Mouse (Mus musculus) forebrain, embryonic 13.5 days (tissue): ENCODE measurements around the gene Ncapd3. TPM values are rescaled to one million over a fixed set of nuclear protein-coding genes. Genes with fewer than 3 reads are reported as not detected.

ENCODE experiments used
- ATAC-seq: fragments of 200-750 bp; cut with Nextera tagmentation; 2 replicates; pipeline ENCODE4 v1.8.0; 2017
- H3K27ac ChIP-seq: fragments of 300-500 bp; sonication (generic); 2 replicates; pipeline ENCODE4 v1.5.1; 2015; ENCODE audit warnings: inconsistent platforms, mild to moderate bottlenecking, moderate library complexity
- H3K27me3 ChIP-seq: fragments of 300-500 bp; sonication (generic); 2 replicates; pipeline ENCODE4 v1.6.1; 2015; ENCODE audit warnings: mild to moderate bottlenecking, inconsistent platforms
- H3K36me3 ChIP-seq: fragments of 300-500 bp; sonication (generic); 2 replicates; pipeline ENCODE4 v1.6.1; 2015; ENCODE audit warnings: mild to moderate bottlenecking, inconsistent platforms; ENCODE audit not compliant: poor library complexity, severe bottlenecking
- H3K4me1 ChIP-seq: fragments of 300-500 bp; sonication (generic); 2 replicates; pipeline ENCODE4 v1.6.1; 2015; ENCODE audit warnings: inconsistent platforms
- H3K4me2 ChIP-seq: fragments of 300-500 bp; sonication (generic); 2 replicates; pipeline ENCODE4 v1.6.1; 2015; ENCODE audit warnings: inconsistent platforms, mild to moderate bottlenecking, moderate library complexity
- H3K4me3 ChIP-seq: fragments of 300-500 bp; sonication (generic); 2 replicates; pipeline ENCODE4 v1.5.1; 2015; ENCODE audit warnings: mild to moderate bottlenecking, inconsistent platforms
- H3K9ac ChIP-seq: fragments of 300-500 bp; sonication (generic); 2 replicates; pipeline ENCODE4 v1.6.1; 2015; ENCODE audit warnings: mild to moderate bottlenecking, inconsistent platforms
- H3K9me3 ChIP-seq: fragments of 300-500 bp; sonication (generic); replicated peaks from 2 replicates; pipeline ENCODE4 v1.6.1; 2016; ENCODE audit warnings: inconsistent platforms
- WGBS: fragments of 180-500 bp; shearing (Covaris S2); methylation state at CpG from one replicate; pipeline ENCODE4 v1.1.7; 2015; 5-methylcytosine and 5-hydroxymethylcytosine counted together
- polyA plus RNA-seq: library from polyadenylated mRNA; unstranded; fragments of >200 nt; fragmentation: Nextera tagmentation; extraction: Ambion mirVana; gene quantifications from 2 replicates; pipeline ENCODE4 v1.2.1, GENCODE M21; 2015

Ncapd3 gene
- polyA plus RNA-seq = 26.5 and 30.7 TPM in 2 replicates

- H3K27me3 ChIP-seq = no peaks in the 10 kb centered on the region
- peak; percentile 95 for ATAC-seq
- WGBS = under 1% methylated on average over 67 of the region's 80 CpGs
- H3K9me3 ChIP-seq = no peaks in the 10 kb centered on the region
- H3K27ac ChIP-seq = peak within 1 kb of the TSS; percentile 92
- peak within 1 kb of the TSS; percentile 97 for H3K9ac ChIP-seq
- H3K4me3 ChIP-seq = peak within 1 kb of the TSS; percentile 97
- H3K36me3 ChIP-seq = peaks cover 3% of the 10 kb centered on the region; the same call in 1 of the 2 replicates
- H3K4me1 ChIP-seq = peaks cover 50% of the 10 kb centered on the region
- H3K4me2 ChIP-seq = peak within 1 kb of the TSS; percentile 76
Measured at GRCm38 (mm10) chr9:27029828-27030762, at the start of gene Ncapd3, which contains the start of gene Vps26b. TSS of gene Ncapd3 (plus strand) at chr9:27030175. TSS of gene Vps26b (minus strand) at chr9:27030065.

DNA sequence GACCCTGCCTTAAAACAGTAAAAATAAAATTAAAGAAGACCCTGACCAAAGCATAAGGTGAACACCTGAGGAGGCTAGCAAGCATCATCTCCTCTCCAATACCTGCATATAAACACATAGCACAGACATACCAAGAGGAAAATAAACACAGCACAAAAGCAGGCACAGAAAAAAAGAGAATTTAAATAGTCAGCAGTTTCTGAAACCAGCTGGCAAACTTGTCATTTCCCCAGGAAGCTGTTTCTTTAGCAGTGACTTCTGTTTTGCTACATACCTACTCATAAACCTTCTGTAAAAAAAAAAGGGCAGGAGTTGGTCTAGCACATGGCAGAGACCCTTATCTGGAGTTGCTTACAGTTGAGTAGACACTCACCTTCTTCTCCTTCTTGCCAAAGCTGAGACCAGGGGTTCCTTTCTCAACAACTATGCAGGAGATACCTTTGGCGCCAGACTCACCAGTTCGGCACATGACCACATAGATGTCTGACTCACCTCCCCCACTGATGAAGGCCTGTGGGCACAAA lies 44.8 kb upstream of the Ncapd3 start:
- H3K9me3 ChIP-seq = no peaks in the 10 kb centered on the region
- H3K27ac ChIP-seq = no peak overlapping the region
- no peaks in the 10 kb centered on the region for H3K4me1 ChIP-seq
- no peak overlapping the region for H3K9ac ChIP-seq
- H3K4me3 ChIP-seq = no peak overlapping the region
- no peaks in the 10 kb centered on the region for H3K27me3 ChIP-seq
- no peak for ATAC-seq
- WGBS = 93% methylated on average over 2 of the region's 2 CpGs
- peaks cover 54% of the 10 kb centered on the region for H3K36me3 ChIP-seq
- H3K4me2 ChIP-seq = no peak overlapping the region

DNA sequence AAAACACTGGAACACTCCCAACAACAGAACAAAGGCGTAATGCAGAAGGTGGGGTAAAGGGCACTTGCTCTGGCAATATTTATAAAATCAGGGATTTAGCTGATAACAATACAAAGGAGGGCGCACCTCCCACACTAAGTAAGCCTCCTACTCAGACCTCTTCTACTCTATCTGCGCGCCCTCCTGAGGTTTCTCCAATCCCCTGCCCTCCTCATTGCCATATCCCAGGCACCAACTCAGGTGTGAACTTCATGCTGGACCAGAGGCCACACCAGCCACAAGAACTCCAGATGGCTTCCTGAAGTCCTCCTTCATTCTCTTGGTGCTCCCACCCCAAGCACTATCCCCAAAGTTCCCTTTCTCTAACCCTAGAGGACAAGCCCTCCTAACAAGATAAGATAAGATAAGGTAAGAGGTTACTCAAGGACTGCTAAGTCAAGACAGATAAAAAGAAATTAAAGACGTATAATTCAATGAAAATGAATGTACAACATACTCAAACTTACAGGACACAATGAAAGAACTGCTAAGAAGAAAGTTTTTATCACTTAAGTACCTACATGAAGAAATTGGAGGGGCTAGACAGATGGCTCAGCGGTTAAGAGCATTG lies 44.2 kb upstream of the Ncapd3 start:
- Histone ChIP-seq H3K9me3 (no peaks in the 10 kb centered on the region), H3K4me2 (no peak overlapping the region), H3K36me3 (peaks cover 60% of the 10 kb centered on the region), H3K4me3 (no peak overlapping the region), H3K4me1 (no peaks in the 10 kb centered on the region), H3K9ac (no peak overlapping the region), H3K27ac (no peak overlapping the region), H3K27me3 (no peaks in the 10 kb centered on the region)
- WGBS = 96% methylated on average over 6 of the region's 6 CpGs
- no peak for ATAC-seq

GRCm38 (mm10) chr9:26990181-26990580 lies 39.8 kb upstream of the Ncapd3 start:
- H3K36me3 ChIP-seq = peaks cover 61% of the 10 kb centered on the region
- WGBS = 92% methylated on average over 4 of the region's 4 CpGs
- no peaks in the 10 kb centered on the region for H3K4me1 ChIP-seq
- no peak overlapping the region for H3K4me2 ChIP-seq
- H3K27me3 ChIP-seq = no peaks in the 10 kb centered on the region
- no peak for ATAC-seq
- no peak overlapping the region for H3K27ac ChIP-seq
- no peaks in the 10 kb centered on the region for H3K9me3 ChIP-seq
- H3K9ac ChIP-seq = no peak overlapping the region
- no peak overlapping the region for H3K4me3 ChIP-seq

- Histone ChIP-seq H3K4me3 (no peak overlapping the region), H3K4me2 (no peak overlapping the region), H3K9ac (no peak overlapping the region), H3K36me3 (peaks cover 44% of the 10 kb centered on the region), H3K4me1 (peaks cover 3% of the 10 kb centered on the region), H3K27ac (no peak overlapping the region), H3K9me3 (no peaks in the 10 kb centered on the region), H3K27me3 (no peaks in the 10 kb centered on the region)
- ATAC-seq = no peak
- WGBS = 91% methylated on average over 10 of the region's 10 CpGs
Measured at GRCm38 (mm10) chr9:26993118-26993517, 36.9 kb upstream of the Ncapd3 start.

GRCm38 (mm10) chr9:26993900-26994299 lies 36.1 kb upstream of the Ncapd3 start:
- no peak overlapping the region for H3K4me2 ChIP-seq
- no peak overlapping the region for H3K27ac ChIP-seq
- H3K36me3 ChIP-seq = peaks cover 39% of the 10 kb centered on the region
- H3K4me3 ChIP-seq = no peak overlapping the region
- no peak for ATAC-seq
- no peaks in the 10 kb centered on the region for H3K27me3 ChIP-seq
- no peaks in the 10 kb centered on the region for H3K9me3 ChIP-seq
- peaks cover 6% of the 10 kb centered on the region for H3K4me1 ChIP-seq
- WGBS = 83% methylated on average over 3 of the region's 3 CpGs
- no peak overlapping the region for H3K9ac ChIP-seq

DNA sequence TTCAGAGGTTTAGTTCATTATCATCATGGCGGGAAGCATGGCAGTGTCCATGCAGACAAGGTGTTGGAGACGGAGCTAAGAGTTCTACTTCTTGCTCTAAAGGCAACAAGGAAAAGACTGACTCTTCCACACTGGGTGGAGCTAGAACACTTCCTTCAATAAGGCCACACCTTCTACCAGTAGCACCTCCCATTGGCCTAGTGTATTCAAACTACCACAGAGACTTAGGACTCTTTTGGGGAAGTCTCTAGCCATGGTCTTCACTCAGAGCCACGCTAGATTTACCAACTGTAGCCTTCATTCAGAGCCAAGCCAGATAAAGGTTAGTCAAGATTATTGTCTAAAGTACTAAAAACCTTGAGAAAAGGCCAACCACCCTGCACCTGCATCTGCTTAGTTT lies 32.9 kb upstream of the Ncapd3 start:
- ATAC-seq = no peak
- no peak overlapping the region for H3K27ac ChIP-seq
- WGBS = 86% methylated on average over 3 of the region's 3 CpGs
- H3K4me2 ChIP-seq = no peak overlapping the region
- no peak overlapping the region for H3K4me3 ChIP-seq
- H3K36me3 ChIP-seq = peaks cover 7% of the 10 kb centered on the region; the same call in 1 of the 2 replicates
- H3K27me3 ChIP-seq = no peaks in the 10 kb centered on the region
- no peak overlapping the region for H3K9ac ChIP-seq
- peaks cover 24% of the 10 kb centered on the region for H3K4me1 ChIP-seq
- no peaks in the 10 kb centered on the region for H3K9me3 ChIP-seq

GRCm38 (mm10) chr9:26997501-26997900 lies 32.5 kb upstream of the Ncapd3 start:
- WGBS = 96% methylated on average over 2 of the region's 2 CpGs
- Histone ChIP-seq H3K27me3 (no peaks in the 10 kb centered on the region), H3K36me3 (0 out of 2 replicates have a peak, but pooled peaks cover 3% of the 10 kb centered on the region), H3K9ac (no peak overlapping the region), H3K4me1 (peaks cover 24% of the 10 kb centered on the region), H3K4me3 (no peak overlapping the region), H3K27ac (no peak overlapping the region), H3K4me2 (no peak overlapping the region), H3K9me3 (no peaks in the 10 kb centered on the region)
- no peak for ATAC-seq

DNA sequence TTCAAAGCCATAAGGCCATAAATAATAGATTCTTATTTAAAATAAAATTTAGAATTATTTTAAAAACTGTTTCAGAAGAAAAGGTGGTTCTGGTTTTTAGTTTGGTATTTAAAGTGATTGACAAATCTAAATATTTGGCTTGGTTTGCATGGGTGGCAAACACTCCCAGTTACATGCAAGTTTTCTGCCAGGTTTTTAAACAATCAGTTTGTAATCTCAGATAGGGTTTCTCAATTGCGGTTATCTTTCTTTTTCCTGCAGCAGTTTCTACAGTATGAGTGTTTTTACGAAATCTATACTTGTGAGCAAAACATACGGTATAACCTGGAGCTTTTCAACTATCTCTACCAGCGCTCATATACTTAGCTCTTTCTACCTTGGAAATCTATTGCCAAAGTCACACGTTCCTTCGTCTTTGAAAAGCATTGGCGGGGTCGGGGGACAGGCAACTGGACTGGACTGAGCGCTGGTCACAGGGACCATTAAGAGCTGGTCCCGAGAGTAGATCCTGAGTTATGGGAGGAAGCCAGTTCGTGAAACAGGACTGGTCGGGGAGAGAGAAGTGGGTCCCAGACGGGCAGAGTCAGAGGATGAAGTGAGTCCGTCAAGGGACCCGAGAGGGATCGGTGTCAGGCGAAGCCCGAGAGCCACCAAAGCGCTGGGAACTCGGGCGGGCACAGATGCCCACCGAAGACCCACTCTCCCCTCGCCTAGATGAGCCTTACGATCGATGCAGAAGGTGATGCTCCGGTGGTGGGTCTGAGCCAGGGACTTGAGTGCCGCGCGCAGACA lies 31.1 kb upstream of the Ncapd3 start:
- Histone ChIP-seq H3K36me3 (peaks cover 13% of the 10 kb centered on the region), H3K9ac (peak overlapping the region; percentile 84), H3K9me3 (no peaks in the 10 kb centered on the region), H3K27me3 (no peaks in the 10 kb centered on the region), H3K4me1 (peaks cover 24% of the 10 kb centered on the region), H3K4me3 (peak overlapping the region; percentile 65), H3K4me2 (peak overlapping the region; percentile 88), H3K27ac (0 out of 2 replicates have a peak overlapping the region, but pooled peaks have one; percentile 31)
- peak; percentile 72; the same call in 1 of the 2 replicates for ATAC-seq
- WGBS = 4% methylated on average over 29 of the region's 29 CpGs

DNA sequence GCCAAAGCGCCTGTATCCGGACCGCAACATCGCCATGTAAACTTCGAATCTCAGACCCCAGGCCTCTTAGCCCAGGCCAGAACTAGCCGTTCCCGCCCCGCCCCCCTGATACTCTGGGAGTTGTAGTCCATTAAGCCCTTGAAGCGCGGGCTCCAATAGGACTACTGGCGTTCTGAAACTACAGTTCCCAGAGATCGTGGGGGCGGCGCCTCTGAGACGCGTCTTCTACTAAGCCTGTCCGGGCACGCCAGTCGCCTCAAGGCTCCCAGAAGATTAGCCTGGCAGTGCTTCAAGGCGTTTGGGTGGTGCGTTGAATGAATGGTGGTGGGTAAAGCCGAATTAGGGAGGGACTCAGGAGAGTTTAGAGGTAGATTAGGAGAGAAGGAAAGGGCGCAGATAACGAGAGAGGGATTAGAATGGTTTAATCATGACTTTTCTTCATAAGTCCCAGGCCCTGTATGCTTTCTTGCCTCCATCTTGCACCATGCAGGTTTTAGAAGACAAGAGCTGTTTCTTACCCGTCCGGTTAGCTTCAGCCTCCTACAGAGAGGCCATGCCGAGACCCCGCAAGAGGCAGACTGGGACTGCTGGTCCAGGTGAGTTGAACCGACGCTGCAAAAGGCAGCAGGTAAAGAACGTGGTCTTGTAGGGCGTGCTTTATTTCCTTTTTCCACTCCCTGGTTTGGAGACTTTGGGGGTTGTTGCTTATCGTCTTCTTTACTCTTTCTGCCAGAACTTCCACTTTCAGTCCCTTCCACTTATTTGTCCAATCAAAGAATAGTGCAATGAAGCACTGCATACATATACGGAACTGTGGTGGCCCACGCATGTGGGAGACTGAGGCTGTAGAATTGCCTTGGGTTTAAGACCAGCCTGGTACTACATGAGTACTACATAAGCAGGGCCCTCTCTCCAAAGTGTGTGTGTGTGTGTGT lies 30.2 kb upstream of the Ncapd3 start, which contains the start of the genes Acad8 and Thyn1:
TSS of gene Acad8 (minus strand) at position 106 of the 935 bp plus-strand sequence.
TSS of gene Thyn1 (plus strand) at position 250 of the 935 bp plus-strand sequence.
- 1% methylated on average over 35 of the region's 35 CpGs for WGBS
- Histone ChIP-seq H3K4me2 (peak within 1 kb of the TSS; percentile 88), H3K4me3 (peak within 1 kb of the TSS; percentile 65), H3K27me3 (no peaks in the 10 kb centered on the region), H3K27ac (peak within 1 kb of the TSS; percentile 54; the same call in 1 of the 2 replicates), H3K4me1 (peaks cover 24% of the 10 kb centered on the region), H3K36me3 (peaks cover 22% of the 10 kb centered on the region), H3K9ac (peak within 1 kb of the TSS; percentile 87), H3K9me3 (no peaks in the 10 kb centered on the region)
- peak; percentile 100 for ATAC-seq
